Mouse (Mus musculus): ENCODE measurements at regions not wholly inside any gene's neighbourhood (a gene's known extent, or its start where the extent isn't known, plus 50 kb on each side); places are given as distances from the start of the nearest gene placed in this dataset.
"Not testable (repeated sequence)": the region's sequence is repeated elsewhere in the genome, so short reads cannot be mapped to it uniquely, and the experiment has no call there.

DNA sequence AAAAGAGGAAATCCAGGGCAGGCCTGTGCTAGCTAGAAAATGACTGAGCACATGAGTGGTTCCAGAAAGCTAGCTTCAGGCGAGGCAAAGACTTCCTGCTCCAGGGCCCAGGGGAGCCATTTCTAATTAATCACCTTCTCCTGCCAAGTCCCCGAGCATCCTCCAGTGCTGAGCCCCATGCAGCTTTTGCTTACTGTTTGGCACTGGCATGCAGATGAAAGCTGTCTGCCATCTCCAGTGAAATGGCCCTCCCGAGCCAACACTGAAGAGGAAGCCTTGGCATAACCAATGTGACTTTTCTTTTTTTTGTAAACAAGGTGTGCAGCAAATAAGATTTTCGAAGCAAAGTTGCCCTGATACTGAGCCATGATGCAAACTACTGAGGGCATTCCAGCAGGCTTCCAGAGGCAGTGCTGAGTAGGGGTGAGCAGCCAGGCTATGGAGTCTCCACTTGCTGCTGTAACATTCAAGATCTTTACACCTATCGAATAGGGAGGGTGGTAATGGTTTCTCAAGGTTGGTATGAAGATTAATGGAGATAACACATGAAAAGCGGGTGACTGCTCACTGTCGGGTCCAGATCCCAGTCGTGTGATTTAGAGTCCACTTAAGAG is 125.4 kb upstream of the Immp2l start:
- DNase-seq (ENCODE audit: low read depth, low spot score): no peak

DNA sequence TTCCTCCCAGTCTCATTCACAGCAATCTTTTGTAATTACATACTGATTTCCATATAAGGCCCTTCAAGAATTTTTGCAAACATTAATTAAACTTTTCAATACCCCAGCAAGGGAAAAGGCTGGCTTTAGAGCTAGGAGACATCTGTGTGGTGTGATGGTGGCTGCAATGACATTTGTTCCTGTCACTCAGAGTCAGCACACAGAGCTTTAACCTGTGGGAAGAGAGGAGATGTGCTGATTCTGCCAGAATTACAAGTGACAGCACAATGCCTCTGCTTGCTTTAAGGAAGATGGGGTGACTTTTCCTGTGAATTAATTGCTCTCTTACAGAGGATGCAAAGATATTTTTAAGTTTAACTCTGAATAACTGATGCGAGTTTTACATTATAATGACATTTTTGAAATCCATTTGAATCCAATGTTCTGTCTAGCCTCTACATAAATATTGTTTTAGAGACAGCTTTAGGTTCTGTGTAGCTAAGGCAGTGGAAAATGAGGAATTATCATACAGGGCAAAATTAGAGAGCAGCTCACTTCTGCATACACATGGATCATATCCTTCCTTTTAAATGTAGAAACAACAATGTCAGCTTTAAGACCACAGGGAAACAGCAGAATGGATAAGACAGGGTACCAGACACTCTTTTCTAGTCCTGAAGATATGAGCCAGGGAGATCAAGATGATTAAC is 118.1 kb upstream of the Immp2l start:
- no peak for DNase-seq (ENCODE audit: low read depth, low spot score)

DNA sequence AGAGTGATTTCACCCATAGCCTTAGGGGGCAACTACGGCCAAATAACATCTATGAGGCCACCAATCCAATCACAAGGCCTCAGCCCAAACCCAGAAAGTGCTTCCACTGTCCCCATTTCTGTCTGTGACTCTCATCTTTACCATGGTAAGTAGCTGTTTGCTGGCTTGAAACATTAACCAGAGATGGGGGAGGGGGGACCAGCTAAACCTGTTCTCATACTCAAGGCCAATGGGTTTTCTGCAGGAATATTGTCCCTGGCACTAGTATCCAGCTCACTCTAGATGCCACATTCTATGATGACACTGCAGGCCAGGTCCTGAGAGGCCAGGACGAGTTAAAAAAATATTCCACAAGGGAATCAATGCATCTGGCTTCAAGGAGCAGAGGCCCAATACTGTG is 117.1 kb upstream of the Immp2l start:
- DNase-seq (ENCODE audit: low read depth, low spot score): no peak

DNA sequence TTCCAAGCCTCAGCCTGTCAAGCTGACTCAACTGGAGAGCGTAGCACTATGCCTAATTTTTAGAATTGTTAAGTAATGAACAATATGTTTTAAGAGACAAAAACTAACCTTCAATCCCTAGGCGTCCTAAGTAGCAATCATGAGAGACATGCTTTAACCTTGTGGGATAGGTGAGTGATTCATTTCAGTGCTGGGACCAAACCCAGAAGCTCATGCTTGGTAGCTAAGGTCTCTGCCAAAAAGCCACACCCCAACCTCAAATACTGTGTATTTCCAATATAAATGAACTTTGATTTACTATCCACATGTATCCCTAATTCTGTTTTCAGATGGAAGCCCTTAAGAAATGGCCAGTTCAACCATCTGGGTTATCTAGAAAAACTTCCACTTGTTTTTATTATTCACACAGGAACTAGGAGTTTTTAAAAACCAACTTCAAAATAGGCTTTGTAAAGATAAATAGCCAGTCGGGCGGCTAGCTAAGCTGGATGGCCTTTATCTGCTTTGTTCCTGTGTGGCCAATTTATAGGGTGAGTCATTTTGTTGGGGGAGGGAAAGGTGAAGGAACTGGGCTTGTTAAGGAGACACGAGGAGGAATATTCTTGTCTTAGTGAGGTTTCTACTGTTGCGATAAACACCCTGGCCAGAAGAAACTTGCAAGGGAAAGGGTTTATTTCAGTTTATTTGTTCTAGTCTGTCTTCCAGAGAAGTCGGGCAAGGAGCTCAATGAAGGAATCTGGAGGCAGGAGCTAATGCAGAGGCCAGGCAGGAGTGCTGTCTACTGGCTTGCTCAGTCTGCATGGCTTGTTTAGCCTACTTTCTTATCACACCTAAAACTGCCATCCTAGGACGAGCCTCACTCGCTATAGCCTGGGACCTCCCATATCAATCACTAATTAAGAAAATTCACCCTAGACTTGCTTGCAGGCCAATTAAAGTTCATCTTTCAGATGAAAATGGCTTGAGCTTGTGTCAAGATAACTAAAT is 114.8 kb upstream of the Immp2l start:
- DNase-seq (ENCODE audit: low read depth, low spot score): no peak

DNA sequence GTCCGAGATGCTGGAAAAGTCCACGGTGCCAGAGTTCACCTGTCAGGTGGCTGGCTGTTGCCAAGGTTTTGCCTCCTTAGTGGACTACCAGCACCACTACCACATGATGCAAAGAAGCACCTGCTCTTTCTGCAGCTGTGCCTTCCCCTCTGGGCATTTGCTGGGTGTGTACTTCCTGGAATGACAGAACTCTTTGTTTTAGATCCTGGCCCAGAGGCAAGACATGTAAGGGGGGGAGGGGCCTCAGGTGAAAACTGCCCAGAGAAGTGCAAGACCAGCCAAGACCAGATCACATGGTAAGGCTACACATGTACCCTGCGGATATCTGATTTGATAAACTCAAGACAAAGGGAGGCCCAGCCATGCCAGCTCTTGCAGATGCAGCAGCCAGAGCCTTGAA is 106.4 kb upstream of the Immp2l start:
- DNase-seq (ENCODE audit: low read depth, low spot score): no peak

DNA sequence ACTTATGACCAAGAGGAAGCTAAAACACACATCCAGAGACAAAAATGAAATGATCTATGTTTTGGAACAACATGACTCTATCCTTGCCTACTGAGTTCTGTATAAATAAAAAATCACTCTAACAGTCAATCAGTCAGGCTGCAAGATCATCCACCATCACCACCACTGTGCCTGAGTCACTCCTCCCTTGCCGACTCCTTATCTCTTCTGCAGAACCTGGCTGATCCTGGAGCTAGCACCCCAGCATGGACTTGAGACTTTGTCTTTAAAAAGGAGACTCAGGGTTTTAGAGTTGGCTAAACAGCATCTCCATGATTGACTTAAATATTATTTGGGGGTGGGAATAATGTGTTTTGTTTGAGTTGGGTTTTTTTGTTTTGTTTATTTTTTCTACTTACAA is 101.9 kb upstream of the Immp2l start:
- peak; percentile 38 for DNase-seq (ENCODE audit: low read depth, low spot score)

DNA sequence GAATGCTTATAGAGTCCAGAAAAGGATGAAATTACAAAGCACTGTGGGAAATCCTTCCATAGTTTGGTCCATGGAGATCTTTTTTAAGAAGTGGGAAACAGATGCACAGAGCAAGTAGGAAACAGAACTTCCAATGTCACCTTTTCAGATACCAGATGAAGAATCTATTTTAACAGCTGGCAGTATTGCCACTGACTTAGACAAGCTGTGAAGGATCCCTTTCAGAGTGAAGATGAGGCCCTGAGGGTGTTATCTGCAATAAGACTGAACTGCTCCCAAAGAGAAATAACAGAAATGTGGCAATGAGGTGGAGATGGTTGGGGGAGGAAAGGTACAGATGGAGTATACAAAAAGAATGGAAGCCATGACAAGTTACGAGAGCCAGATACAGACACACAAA is 97.2 kb upstream of the Immp2l start:
- no peak for DNase-seq (ENCODE audit: low read depth, low spot score)

DNA sequence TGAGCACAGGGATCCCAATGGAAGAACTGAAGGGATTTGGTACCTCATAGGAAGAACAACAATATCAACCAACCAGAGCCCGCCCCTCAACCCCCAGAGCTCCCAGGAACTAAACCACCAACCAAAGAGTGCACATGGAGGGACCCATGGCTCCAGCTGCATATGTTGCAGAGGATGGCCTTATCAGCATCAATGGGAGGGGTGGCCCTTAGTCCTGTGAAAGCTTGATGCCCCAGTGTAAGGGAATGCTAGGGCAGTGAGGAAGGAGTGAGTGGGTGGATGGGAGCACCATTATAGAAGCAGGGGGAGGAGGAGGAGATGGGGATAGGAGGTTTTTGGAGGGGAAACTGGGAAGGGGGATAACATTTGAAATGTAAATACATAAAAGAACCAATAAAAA is 94.5 kb upstream of the Immp2l start:
- DNase-seq (ENCODE audit: low read depth, low spot score): not testable (repeated sequence)

DNA sequence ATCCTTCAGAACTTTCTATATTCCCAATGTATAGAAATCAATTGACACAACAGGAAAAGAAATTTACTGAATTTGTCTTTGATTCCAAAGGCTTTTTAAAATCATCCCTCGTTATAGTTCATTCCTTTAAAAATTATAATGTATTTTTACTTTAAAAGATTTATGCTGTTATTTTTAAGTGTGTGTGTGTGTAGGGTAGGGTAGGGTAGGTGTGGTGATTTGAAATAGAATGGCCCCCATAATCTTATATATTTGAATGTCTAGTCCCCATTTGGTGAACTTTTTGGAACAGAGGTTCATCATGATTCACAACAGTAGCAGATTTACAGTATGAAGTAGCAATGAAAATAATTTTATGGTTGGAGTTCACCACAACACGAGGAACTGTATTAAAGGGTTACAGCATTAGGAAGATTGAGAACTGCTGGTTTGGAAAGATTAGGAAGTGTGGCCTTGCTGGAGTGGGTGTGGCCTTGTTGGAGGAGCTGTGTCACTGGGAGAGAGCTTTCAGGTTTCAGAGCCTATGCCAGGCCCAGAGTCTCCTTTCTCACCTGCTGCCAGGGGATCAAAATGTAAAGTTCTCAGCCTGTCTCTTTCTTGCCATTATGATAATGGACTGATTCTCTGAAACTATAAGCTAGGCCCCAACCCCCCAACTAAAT is 88.7 kb upstream of the Immp2l start:
- DNase-seq (ENCODE audit: low read depth, low spot score): peak; percentile 75

DNA sequence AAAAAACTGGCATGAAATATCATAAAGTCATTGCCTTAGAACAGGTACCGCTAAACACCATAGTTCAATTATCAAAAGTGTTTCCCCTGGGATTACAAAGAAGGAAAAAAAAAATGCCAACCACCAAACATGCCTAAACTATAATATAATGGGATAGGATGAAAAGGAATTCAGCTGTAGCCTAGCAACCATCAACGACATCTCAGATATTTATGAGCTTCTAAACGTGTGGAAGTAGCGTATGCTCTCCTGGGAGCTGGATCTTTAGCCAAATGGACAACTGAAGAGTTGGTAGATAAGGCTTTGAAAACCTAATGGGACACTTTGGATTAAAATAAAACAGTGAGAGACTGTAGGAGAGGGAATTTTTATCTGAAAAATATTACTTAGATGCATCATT is 86.9 kb upstream of the Immp2l start:
- DNase-seq (ENCODE audit: low read depth, low spot score): no peak

DNA sequence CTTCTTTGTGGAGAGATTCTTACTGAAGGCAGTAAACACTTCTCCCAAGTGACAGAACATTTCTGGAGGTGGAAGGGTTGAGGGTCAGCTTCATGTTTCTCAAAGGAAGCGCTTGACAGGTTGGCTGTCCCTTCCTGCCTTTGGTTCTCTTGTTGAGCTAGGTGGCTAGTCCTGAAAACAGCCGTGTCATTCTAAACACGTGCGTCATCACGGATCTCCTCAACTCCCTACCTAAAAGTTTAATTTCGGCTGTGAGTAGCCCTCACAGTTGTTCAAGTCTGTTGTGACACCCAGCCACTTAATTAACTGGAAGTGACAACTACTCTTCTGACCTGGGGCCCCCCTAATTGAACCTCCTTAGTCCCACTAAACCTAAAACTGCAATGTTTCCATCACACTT is 77.0 kb upstream of the Immp2l start:
- DNase-seq (ENCODE audit: low read depth, low spot score): peak; percentile 58

DNA sequence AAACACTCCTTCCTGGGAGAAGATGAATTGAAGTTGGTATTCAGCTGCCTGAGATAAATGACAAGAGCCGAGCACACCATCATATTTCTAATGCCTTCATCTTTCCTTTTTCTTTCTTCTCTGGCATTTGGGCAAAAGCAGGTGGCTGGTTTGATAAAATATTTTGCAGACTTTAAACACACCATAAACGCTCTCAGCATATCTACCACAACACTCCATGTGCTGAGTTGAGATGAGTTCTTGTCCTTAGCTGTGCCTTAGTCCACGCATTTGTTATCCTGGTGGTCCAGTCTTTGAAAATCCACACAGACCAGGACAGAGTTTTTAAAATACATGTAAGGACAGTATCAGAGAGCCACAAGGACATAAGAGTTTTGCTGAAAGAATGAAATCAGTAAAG is 74.3 kb upstream of the Immp2l start:
- no peak for DNase-seq (ENCODE audit: low read depth, low spot score)

DNA sequence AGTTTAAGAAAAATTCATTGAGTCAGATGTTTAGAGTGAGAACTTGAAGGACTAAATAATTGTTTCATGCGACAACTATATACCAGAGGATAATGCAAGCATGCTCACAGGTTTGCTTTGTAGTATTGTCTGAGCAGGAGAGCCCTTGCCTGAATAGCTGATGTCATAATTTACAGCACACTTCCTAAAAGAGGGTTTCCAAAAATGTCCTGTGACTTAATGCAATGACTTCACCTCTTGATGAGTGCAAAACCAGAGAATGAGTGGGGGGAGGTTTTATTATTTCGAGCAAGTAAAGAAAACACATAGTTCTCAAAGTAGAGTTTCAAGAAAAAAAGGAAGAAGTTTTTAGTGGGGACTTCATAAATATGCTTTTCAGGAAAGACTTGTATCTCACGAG is 65.4 kb upstream of the Immp2l start:
- no peak for DNase-seq (ENCODE audit: low read depth, low spot score)

DNA sequence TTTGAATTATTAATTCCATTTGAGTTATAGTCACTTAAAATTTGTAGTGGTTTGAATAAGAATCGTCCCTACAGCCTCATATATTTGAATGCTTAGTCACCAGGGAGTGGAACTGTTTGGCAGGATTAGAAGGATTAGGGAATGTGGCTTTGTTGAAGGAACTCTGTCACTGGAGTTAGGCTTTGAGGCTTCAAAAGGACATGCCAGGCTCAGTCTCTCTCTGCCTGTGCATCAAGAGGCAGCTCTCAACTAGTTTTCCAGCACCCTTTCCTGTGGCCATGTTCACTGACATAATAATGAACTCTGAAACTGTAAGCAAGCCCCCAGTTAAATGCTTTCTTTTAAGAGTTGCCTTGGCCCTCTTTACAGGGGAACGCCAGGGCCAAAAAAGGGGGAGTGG is 58.9 kb upstream of the Immp2l start:
- DNase-seq (ENCODE audit: low read depth, low spot score): no peak

DNA sequence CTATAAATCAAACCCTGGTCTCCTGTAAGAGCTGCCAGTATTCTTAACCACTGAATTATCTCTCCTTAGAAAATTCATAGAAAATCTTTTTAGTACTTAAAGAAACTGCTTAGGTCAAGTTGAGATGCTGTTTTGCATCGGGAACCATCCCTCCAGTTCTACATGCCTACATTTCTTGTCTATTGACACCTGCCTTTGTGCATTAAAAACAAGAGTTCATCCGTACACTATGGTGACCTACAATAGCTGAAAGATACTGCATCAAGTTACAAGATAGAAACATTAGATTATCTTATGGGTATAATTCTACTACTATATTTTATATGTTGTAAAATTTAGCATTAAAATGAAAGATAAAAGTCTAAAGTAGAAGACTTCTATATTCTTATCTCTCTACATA is 57.6 kb upstream of the Immp2l start:
- no peak for DNase-seq (ENCODE audit: low read depth, low spot score)

DNA sequence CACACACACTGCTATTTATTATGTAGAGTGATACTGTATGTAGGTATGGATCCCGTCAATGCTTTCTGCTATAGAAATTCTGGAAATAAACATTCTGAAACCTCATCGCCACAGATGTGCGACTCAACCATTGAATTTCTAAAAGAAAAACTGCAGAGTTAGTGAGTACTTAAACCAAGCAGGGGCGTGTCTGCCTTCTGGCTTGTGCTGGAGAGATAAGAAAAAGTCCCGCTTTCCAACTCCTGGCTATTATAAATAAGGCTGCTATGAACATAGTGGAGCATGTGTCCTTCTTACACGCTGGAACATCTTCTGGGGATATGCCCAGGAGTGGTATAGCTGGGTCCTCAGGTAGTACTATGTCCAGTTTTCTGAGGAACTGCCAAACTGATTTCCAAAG is 57.2 kb upstream of the Immp2l start:
- DNase-seq (ENCODE audit: low read depth, low spot score): peak; percentile 73

DNA sequence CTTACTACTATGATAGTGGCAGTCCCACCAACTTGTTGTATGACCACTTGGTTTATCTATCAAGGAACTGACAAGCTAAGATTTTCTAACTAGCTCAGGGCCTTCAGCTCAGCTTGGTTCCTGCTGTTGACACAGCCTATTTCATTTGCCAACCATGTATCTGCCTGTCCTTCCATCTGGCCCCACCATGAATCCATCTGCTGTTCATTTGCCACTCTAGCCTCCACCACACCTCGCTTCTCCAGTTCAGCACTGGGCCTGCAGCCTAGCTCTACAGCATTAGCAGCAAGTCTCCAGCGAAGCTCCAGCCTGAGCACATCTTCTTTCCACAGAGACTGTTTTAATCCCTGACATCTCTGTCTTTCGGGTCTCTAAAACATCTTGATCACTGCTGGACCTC is 51.0 kb upstream of the Immp2l start:
- DNase-seq (ENCODE audit: low read depth, low spot score): no peak
